Mouse (Mus musculus) lung, embryonic 16.5 days (tissue): ENCODE data around the gene Sdk2. TPM values are rescaled to one million over a fixed set of nuclear protein-coding genes. Genes with fewer than 3 reads are reported as not detected.

Experiments used
- ATAC-seq: fragments of 200-750 bp; cut with Nextera tagmentation; 2 replicates; pipeline ENCODE4 v1.8.0; 2017; ENCODE audit warnings: low read depth, mild to moderate bottlenecking, moderate library complexity
- H3K27ac ChIP-seq: fragments of 300-500 bp; sonication (generic); 2 replicates; pipeline ENCODE4 v1.5.1; 2014; ENCODE audit warnings: mild to moderate bottlenecking, control low read depth, low read length
- H3K27me3 ChIP-seq: fragments of 300-500 bp; sonication (generic); 2 replicates; pipeline ENCODE4 v1.6.1; 2014; ENCODE audit warnings: low read depth, low read length, mixed read lengths; ENCODE audit not compliant: control insufficient read depth, insufficient read depth
- H3K36me3 ChIP-seq: fragments of 300-500 bp; sonication (generic); 2 replicates; pipeline ENCODE4 v1.6.1; 2014; ENCODE audit warnings: low read length; ENCODE audit not compliant: control insufficient read depth, insufficient read depth
- H3K4me1 ChIP-seq: fragments of 300-500 bp; sonication (generic); replicated peaks from 2 replicates; pipeline ENCODE4 v1.6.1; 2014; ENCODE audit warnings: low read length, mixed read lengths; ENCODE audit not compliant: control insufficient read depth, insufficient read depth
- H3K4me2 ChIP-seq: fragments of 300-500 bp; sonication (generic); 2 replicates; pipeline ENCODE4 v1.6.1; 2014; ENCODE audit warnings: low read depth, low read length, control low read depth
- H3K4me3 ChIP-seq: fragments of 300-500 bp; sonication (generic); 2 replicates; pipeline ENCODE4 v1.5.1; 2014; ENCODE audit warnings: mild to moderate bottlenecking, low read length, control low read depth
- H3K9ac ChIP-seq: fragments of 300-500 bp; sonication (generic); 2 replicates; pipeline ENCODE4 v1.6.1; 2014; ENCODE audit warnings: low read length, control low read depth
- H3K9me3 ChIP-seq: fragments of 300-500 bp; sonication (generic); 2 replicates; pipeline ENCODE4 v1.6.1; 2016; ENCODE audit warnings: low read length; ENCODE audit not compliant: control insufficient read depth
- WGBS: fragments of 180-500 bp; shearing (Covaris S2); extraction: QIAGEN DNeasy Blood & Tissue Kit; methylation state at CpG from one replicate; pipeline ENCODE4 v1.1.7; 2014; 5-methylcytosine and 5-hydroxymethylcytosine counted together
- polyA plus RNA-seq: library from polyadenylated mRNA; unstranded; fragments of >200 nt; fragmentation: Nextera tagmentation; extraction: Ambion mirVana; gene quantifications from 2 replicates; pipeline ENCODE4 v1.2.1, GENCODE M21; 2015

Sdk2 gene
- polyA plus RNA-seq, 1 experiment from 2014 or later, result 2.1 TPM

- H3K4me3 ChIP-seq, result peak overlapping the region; percentile 90
- peak; percentile 64 for ATAC-seq
- H3K4me2 ChIP-seq, result peak overlapping the region; percentile 88
- no peaks in the 10 kb centered on the region for H3K27me3 ChIP-seq
- peak overlapping the region; percentile 93 for H3K9ac ChIP-seq
- peak overlapping the region; percentile 99 for H3K27ac ChIP-seq
- peaks cover 42% of the 10 kb centered on the region for H3K4me1 ChIP-seq
- WGBS, result 4% methylated on average over 21 of the region's 21 CpGs
- no peaks in the 10 kb centered on the region for H3K9me3 ChIP-seq
- H3K36me3 ChIP-seq, result peaks cover 10% of the 10 kb centered on the region
These were observed 317.9 kb downstream of the Sdk2 start for GRCm38 (mm10) chr11:113748797-113749521.

GRCm38 (mm10) chr11:113747725-113748380, 319.0 kb downstream of the Sdk2 start:
- peak overlapping the region; percentile 99 for H3K27ac ChIP-seq
- peak overlapping the region; percentile 90 for H3K4me3 ChIP-seq
- peaks cover 17% of the 10 kb centered on the region for H3K36me3 ChIP-seq
- H3K9me3 ChIP-seq, result no peaks in the 10 kb centered on the region; the same call in 1 of the 2 replicates
- peak overlapping the region; percentile 93 for H3K9ac ChIP-seq
- ATAC-seq, result no peak
- H3K4me2 ChIP-seq, result peak overlapping the region; percentile 88
- H3K4me1 ChIP-seq, result peaks cover 42% of the 10 kb centered on the region
- WGBS, result 59% methylated on average over 11 of the region's 11 CpGs
- H3K27me3 ChIP-seq, result no peaks in the 10 kb centered on the region

DNA sequence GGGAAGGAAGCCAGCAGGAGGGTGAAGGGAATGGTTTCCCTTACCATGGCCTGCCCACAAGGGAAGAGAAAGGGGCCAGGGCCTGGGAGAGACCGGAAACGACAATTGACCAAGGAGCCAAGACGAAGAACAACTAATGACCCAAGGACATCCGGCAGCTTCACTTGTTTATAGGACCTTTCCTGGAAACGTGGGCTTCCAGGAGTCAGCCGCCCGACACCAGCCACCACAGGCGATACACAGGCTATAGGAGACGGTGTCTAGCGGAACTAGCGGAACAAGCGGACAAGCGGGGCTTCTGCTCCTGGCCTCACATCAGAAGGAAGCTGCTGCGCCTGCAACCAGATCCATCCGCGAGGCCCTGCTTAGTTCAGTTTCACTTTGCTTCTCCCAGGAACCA, 319.8 kb downstream of the Sdk2 start:
- no peaks in the 10 kb centered on the region; the same call in 1 of the 2 replicates for H3K9me3 ChIP-seq
- 41% methylated on average over 16 of the region's 16 CpGs for WGBS
- ATAC-seq, result no peak; the same call in 1 of the 2 replicates
- H3K4me3 ChIP-seq, result peak overlapping the region; percentile 90
- no peaks in the 10 kb centered on the region for H3K27me3 ChIP-seq
- H3K9ac ChIP-seq, result peak overlapping the region; percentile 93
- peaks cover 37% of the 10 kb centered on the region for H3K4me1 ChIP-seq
- H3K36me3 ChIP-seq, result peaks cover 18% of the 10 kb centered on the region
- H3K27ac ChIP-seq, result peak overlapping the region; percentile 99
- H3K4me2 ChIP-seq, result peak overlapping the region; percentile 88

DNA sequence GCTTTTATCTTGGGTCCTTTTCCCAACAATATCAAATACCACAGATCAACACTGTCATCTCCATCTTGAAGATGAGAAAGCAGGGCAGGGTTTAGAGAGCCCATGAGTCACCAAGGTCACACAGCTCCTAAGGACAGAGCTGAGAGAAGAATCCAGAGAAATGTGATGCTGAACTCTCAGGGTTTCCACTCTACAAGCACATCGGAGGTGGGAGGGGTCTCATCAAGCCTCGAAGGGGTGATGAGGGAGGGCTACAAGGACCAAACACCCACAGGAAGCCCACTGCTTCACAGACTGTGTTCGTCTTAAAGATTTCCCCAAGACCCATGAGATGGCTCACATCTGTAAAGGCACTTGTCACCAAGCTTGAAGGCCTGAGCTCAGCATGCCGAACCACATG, 320.9 kb downstream of the Sdk2 start:
- no peak overlapping the region for H3K9ac ChIP-seq
- 54% methylated on average over 4 of the region's 4 CpGs for WGBS

GRCm38 (mm10) chr11:113742998-113743397, 323.8 kb downstream of the Sdk2 start:
- WGBS, result 100% methylated on average over 1 of the region's 1 CpGs
- Histone ChIP-seq H3K27me3 (no peaks in the 10 kb centered on the region), H3K4me2 (no peak overlapping the region), H3K27ac (no peak overlapping the region), H3K9ac (no peak overlapping the region), H3K4me1 (peaks cover 52% of the 10 kb centered on the region), H3K9me3 (no peaks in the 10 kb centered on the region; the same call in 1 of the 2 replicates), H3K4me3 (no peak overlapping the region), H3K36me3 (peaks cover 16% of the 10 kb centered on the region)
- no peak for ATAC-seq

More for the DNA sequence above, 320.9 kb downstream of the Sdk2 start:
- no peak overlapping the region for H3K4me2 ChIP-seq
- H3K36me3 ChIP-seq, result peaks cover 18% of the 10 kb centered on the region
- H3K27me3 ChIP-seq, result no peaks in the 10 kb centered on the region
- H3K9me3 ChIP-seq, result no peaks in the 10 kb centered on the region; the same call in 1 of the 2 replicates
- H3K4me3 ChIP-seq, result no peak overlapping the region
- H3K27ac ChIP-seq, result no peak overlapping the region
- H3K4me1 ChIP-seq, result peaks cover 40% of the 10 kb centered on the region
- ATAC-seq, result no peak

GRCm38 (mm10) chr11:113740100-113740499, 326.7 kb downstream of the Sdk2 start:
- peaks cover 13% of the 10 kb centered on the region for H3K36me3 ChIP-seq
- no peak overlapping the region for H3K4me2 ChIP-seq
- no peak overlapping the region for H3K4me3 ChIP-seq
- H3K27me3 ChIP-seq, result no peaks in the 10 kb centered on the region
- ATAC-seq, result peak; percentile 47; the same call in 1 of the 2 replicates
- H3K9me3 ChIP-seq, result no peaks in the 10 kb centered on the region; the same call in 1 of the 2 replicates
- 38% methylated on average over 7 of the region's 7 CpGs for WGBS
- H3K27ac ChIP-seq, result peak overlapping the region; percentile 36
- peaks cover 59% of the 10 kb centered on the region for H3K4me1 ChIP-seq
- H3K9ac ChIP-seq, result no peak overlapping the region

DNA sequence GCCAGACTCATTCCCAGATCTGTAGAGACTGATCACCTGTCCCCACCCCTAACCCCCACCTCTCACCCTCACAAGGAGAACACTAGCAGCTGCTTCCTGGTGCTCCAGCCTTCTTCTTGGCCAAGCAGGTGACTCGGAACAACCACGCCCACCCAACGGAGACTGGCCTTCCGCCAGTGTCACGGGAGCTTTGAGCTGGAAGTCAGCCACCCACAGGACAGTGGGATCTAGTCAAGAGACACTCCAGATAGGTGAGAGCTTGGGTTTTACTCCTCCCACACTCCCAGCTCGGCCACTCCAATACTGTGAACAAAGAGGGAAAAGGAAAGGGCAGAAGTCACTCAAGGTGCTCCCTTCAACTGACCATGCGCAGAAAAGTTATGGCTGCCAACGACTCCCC, 327.6 kb downstream of the Sdk2 start:
- peak overlapping the region; percentile 36 for H3K27ac ChIP-seq
- peak; percentile 39 for ATAC-seq
- no peak overlapping the region; the same call in 1 of the 2 replicates for H3K4me2 ChIP-seq
- 46% methylated on average over 8 of the region's 8 CpGs for WGBS
- no peak overlapping the region for H3K4me3 ChIP-seq
- H3K36me3 ChIP-seq, result peaks cover 9% of the 10 kb centered on the region; the same call in 1 of the 2 replicates
- H3K4me1 ChIP-seq, result peaks cover 66% of the 10 kb centered on the region
- H3K9ac ChIP-seq, result no peak overlapping the region
- no peaks in the 10 kb centered on the region for H3K27me3 ChIP-seq
- H3K9me3 ChIP-seq, result no peaks in the 10 kb centered on the region; the same call in 1 of the 2 replicates

GRCm38 (mm10) chr11:113737912-113738311, 328.9 kb downstream of the Sdk2 start:
- H3K27me3 ChIP-seq, result no peaks in the 10 kb centered on the region
- H3K4me2 ChIP-seq, result no peak overlapping the region
- ATAC-seq, result no peak
- peaks cover 1% of the 10 kb centered on the region; the same call in 1 of the 2 replicates for H3K36me3 ChIP-seq
- no peak overlapping the region for H3K4me3 ChIP-seq
- H3K4me1 ChIP-seq, result peaks cover 78% of the 10 kb centered on the region
- no peak overlapping the region for H3K27ac ChIP-seq
- 63% methylated on average over 8 of the region's 8 CpGs for WGBS
- H3K9me3 ChIP-seq, result no peaks in the 10 kb centered on the region; the same call in 1 of the 2 replicates
- H3K9ac ChIP-seq, result no peak overlapping the region

- Histone ChIP-seq H3K9me3 (no peaks in the 10 kb centered on the region), H3K36me3 (no peaks in the 10 kb centered on the region), H3K4me3 (no peak overlapping the region), H3K27ac (no peak overlapping the region), H3K4me1 (peaks cover 82% of the 10 kb centered on the region), H3K27me3 (no peaks in the 10 kb centered on the region), H3K9ac (no peak overlapping the region), H3K4me2 (no peak overlapping the region)
- ATAC-seq, result no peak
- 44% methylated on average over 3 of the region's 3 CpGs for WGBS
These were observed 329.3 kb downstream of the Sdk2 start for GRCm38 (mm10) chr11:113737553-113737854.
